Mouse (Mus musculus) liver, embryonic 14.5 days (tissue): ENCODE measurements around the gene Stk33. TPM values are rescaled to one million over a fixed set of nuclear protein-coding genes. Genes with fewer than 3 reads are reported as not detected.

ENCODE experiments used
- ATAC-seq: fragments of 200-750 bp; cut with Nextera tagmentation; 2 replicates; pipeline ENCODE4 v1.8.0; 2017; ENCODE audit warnings: moderate number of reproducible peaks, mild to moderate bottlenecking, moderate library complexity; ENCODE audit not compliant: insufficient read depth
- DNase-seq, 3 experiments: peaks; one replicate each; pipeline ENCODE4 v3.0.0-alpha.2; 2012 to 2013; ENCODE audit warnings: low read depth in 3 of 3, low spot score in 3 of 3
- H3K27ac ChIP-seq: fragments of 300-500 bp; sonication (generic); 2 replicates; pipeline ENCODE4 v1.5.1; 2014; ENCODE audit warnings: moderate library complexity, mild to moderate bottlenecking, control low read depth, inconsistent platforms
- H3K27me3 ChIP-seq: fragments of 300-500 bp; sonication (generic); 2 replicates; pipeline ENCODE4 v1.6.1; 2014; ENCODE audit warnings: mild to moderate bottlenecking, low read length, moderate library complexity; ENCODE audit not compliant: control insufficient read depth, insufficient read depth
- H3K36me3 ChIP-seq: fragments of 300-500 bp; sonication (generic); replicated peaks from 2 replicates; pipeline ENCODE4 v1.6.1; 2014; ENCODE audit warnings: low read depth; ENCODE audit not compliant: control insufficient read depth, insufficient read depth
- H3K4me1 ChIP-seq, 2 experiments: fragments of 200-500 bp in 1 of 2; fragments of 300-500 bp in 1 of 2; sonication (generic) in 1 of 2; replicated peaks; 2 replicates each; pipeline ENCODE4 v1.6.1; 2012 to 2014; ENCODE audit warnings: antibody characterized with exemption in 1 of 2, inconsistent platforms in 1 of 2, low read length in 1 of 2; ENCODE audit not compliant: control insufficient read depth in 2 of 2, insufficient read depth in 2 of 2
- H3K4me2 ChIP-seq: fragments of 300-500 bp; sonication (generic); 2 replicates; pipeline ENCODE4 v1.6.1; 2014; ENCODE audit warnings: low read depth, mild to moderate bottlenecking, control low read depth, moderate library complexity
- H3K4me3 ChIP-seq, 2 experiments: fragments of 200-500 bp in 1 of 2; fragments of 300-500 bp in 1 of 2; sonication (generic) in 1 of 2; 2 replicates each; pipeline ENCODE4 v1.5.1; 2012 to 2014; ENCODE audit warnings: low read depth in 2 of 2, low read length in 2 of 2, mild to moderate bottlenecking in 2 of 2, control low read depth in 1 of 2, inconsistent platforms in 1 of 2, moderate library complexity in 1 of 2; ENCODE audit not compliant: insufficient read depth in 1 of 2
- H3K9ac ChIP-seq: fragments of 300-500 bp; sonication (generic); replicated peaks from 2 replicates; pipeline ENCODE4 v1.6.1; 2014; ENCODE audit warnings: mild to moderate bottlenecking, control low read depth, moderate library complexity
- H3K9me3 ChIP-seq: fragments of 300-500 bp; sonication (generic); 2 replicates; pipeline ENCODE4 v1.6.1; 2016; ENCODE audit warnings: low read length, mixed read lengths; ENCODE audit not compliant: control insufficient read depth
- CTCF ChIP-seq: IDR thresholded peaks from 2 replicates; pipeline ENCODE4 v1.5.1; 2016; ENCODE audit warnings: antibody characterized with exemption, low read depth, control low read depth
- EP300 ChIP-seq: IDR thresholded peaks from 2 replicates; pipeline ENCODE4 v1.6.1; 2016; ENCODE audit warnings: antibody characterized with exemption, low read depth
- WGBS: fragments of 180-500 bp; shearing (Covaris S2); extraction: QIAGEN DNeasy Blood & Tissue Kit; methylation state at CpG from one replicate; pipeline ENCODE4 v1.1.7; 2014; ENCODE audit not compliant: insufficient replicate concordance; 5-methylcytosine and 5-hydroxymethylcytosine counted together
- polyA plus RNA-seq, 2 experiments: library from polyadenylated mRNA; depleted of rRNA in 1 of 2; stranded (reverse) in 1 of 2; unstranded in 1 of 2; fragments of >200 nt; fragmentation: Nextera tagmentation in 1 of 2; extraction: Ambion mirVana in 1 of 2; gene quantifications; 2 replicates each; pipeline versions ENCODE4 v1.2.1 to v1.2.3; 2012 to 2014

Gene Stk33
- polyA plus RNA-seq, 2 experiments = not detected

- DNase-seq (no peak), ATAC-seq (no peak)
- Histone ChIP-seq H3K4me2 (no peak overlapping the region), H3K27ac (no peak overlapping the region), H3K9ac (no peak overlapping the region), H3K4me3 (no peak overlapping the region), H3K36me3 (no peaks in the 10 kb centered on the region), H3K9me3 (no peaks in the 10 kb centered on the region), H3K27me3 (no peaks in the 10 kb centered on the region), H3K4me1 (no peaks in the 10 kb centered on the region)
- TF ChIP-seq EP300 = no peak
- no peak for TF ChIP-seq CTCF
- WGBS = 69% methylated on average over 3 of the region's 3 CpGs
These were observed 163.7 kb downstream of the Stk33 start for GRCm38 (mm10) chr7:109275151-109275550.

GRCm38 (mm10) chr7:109274289-109274688 is 164.6 kb downstream of the Stk33 start:
- Histone ChIP-seq H3K9me3 (no peaks in the 10 kb centered on the region), H3K27me3 (no peaks in the 10 kb centered on the region), H3K36me3 (no peaks in the 10 kb centered on the region), H3K9ac (no peak overlapping the region), H3K4me3 (no peak overlapping the region), H3K4me2 (no peak overlapping the region), H3K4me1 (no peaks in the 10 kb centered on the region), H3K27ac (no peak overlapping the region)
- TF ChIP-seq CTCF (no peak), EP300 (no peak)
- ATAC-seq (no peak), DNase-seq (no peak)
- WGBS = 36% methylated on average over 3 of the region's 3 CpGs

GRCm38 (mm10) chr7:109269046-109269445 is 169.8 kb downstream of the Stk33 start:
- 72% methylated on average over 4 of the region's 4 CpGs for WGBS
- H3K36me3 ChIP-seq = no peaks in the 10 kb centered on the region
- no peak for DNase-seq
- no peak overlapping the region for H3K4me2 ChIP-seq
- no peak overlapping the region for H3K4me3 ChIP-seq
- no peak for ATAC-seq
- no peaks in the 10 kb centered on the region for H3K9me3 ChIP-seq
- no peak overlapping the region for H3K27ac ChIP-seq
- H3K27me3 ChIP-seq = no peaks in the 10 kb centered on the region
- H3K9ac ChIP-seq = no peak overlapping the region
- H3K4me1 ChIP-seq = no peaks in the 10 kb centered on the region
- no peak for TF ChIP-seq EP300
- no peak for TF ChIP-seq CTCF

GRCm38 (mm10) chr7:109267370-109267769 is 171.5 kb downstream of the Stk33 start:
- Histone ChIP-seq H3K27me3 (no peaks in the 10 kb centered on the region), H3K4me1 (no peaks in the 10 kb centered on the region), H3K4me2 (no peak overlapping the region), H3K4me3 (no peak overlapping the region), H3K9me3 (no peaks in the 10 kb centered on the region), H3K9ac (no peak overlapping the region), H3K36me3 (no peaks in the 10 kb centered on the region), H3K27ac (no peak overlapping the region)
- TF ChIP-seq EP300 (no peak), CTCF (no peak)
- 37% methylated on average over 4 of the region's 4 CpGs for WGBS
- DNase-seq = no peak
- ATAC-seq = no peak

- Histone ChIP-seq H3K9me3 (no peaks in the 10 kb centered on the region), H3K4me1 (no peaks in the 10 kb centered on the region), H3K4me3 (no peak overlapping the region), H3K27me3 (no peaks in the 10 kb centered on the region), H3K4me2 (no peak overlapping the region), H3K9ac (no peak overlapping the region), H3K27ac (no peak overlapping the region), H3K36me3 (no peaks in the 10 kb centered on the region)
- DNase-seq (no peak), ATAC-seq (no peak)
- TF ChIP-seq EP300 (no peak), CTCF (no peak)
- 35% methylated on average over 1 of the region's 1 CpGs for WGBS
These were observed 172.7 kb downstream of the Stk33 start for GRCm38 (mm10) chr7:109266181-109266580.

- DNase-seq = no peak
- no peak overlapping the region for H3K27ac ChIP-seq
- H3K27me3 ChIP-seq = no peaks in the 10 kb centered on the region
- no peaks in the 10 kb centered on the region for H3K4me1 ChIP-seq
- whole genome bisulfite sequencing = 32% methylated on average over 5 of the region's 5 CpGs
- no peaks in the 10 kb centered on the region for H3K9me3 ChIP-seq
- no peak overlapping the region for H3K9ac ChIP-seq
- ATAC-seq = no peak
- TF ChIP-seq EP300 (no peak), CTCF (no peak)
- H3K36me3 ChIP-seq = no peaks in the 10 kb centered on the region
- H3K4me3 ChIP-seq = no peak overlapping the region
- H3K4me2 ChIP-seq = no peak overlapping the region
These were observed 173.3 kb downstream of the Stk33 start for GRCm38 (mm10) chr7:109265606-109266005.
